Mouse (Mus musculus) megakaryocyte-erythroid progenitor cell, adult 5-6 weeks (primary cell): ENCODE results near the gene Tbl3. TPM values are rescaled to one million over a fixed set of nuclear protein-coding genes. Genes with fewer than 3 reads are reported as not detected.

Experiments used
- ATAC-seq: replicated peaks from 2 replicates; pipeline ENCODE4 v1.8.0; 2016; ENCODE audit warnings: mild to moderate bottlenecking, inconsistent platforms; ENCODE audit not compliant: severe bottlenecking, poor library complexity, low FRiP score, low TSS enrichment
- total RNA-seq, 2 experiments: library from RNA; stranded (forward) in 1 of 2; stranded (reverse) in 1 of 2; fragments of 200-1000, 215-1000 nt in 1 of 2; fragments of >200 nt in 1 of 2; fragmentation: Nextera tagmentation in 1 of 2; gene quantifications; 2 replicates each; pipeline ENCODE4 v1.2.3; 2014 to 2017

The Tbl3 gene
- total RNA-seq (2014; fragmentation: Nextera tagmentation), result 58.4 and 91.1 TPM in 2 replicates
- total RNA-seq (2017), result 48.9 and 54.8 TPM in 2 replicates

- peak; percentile 75 for ATAC-seq
Measured at GRCm38 (mm10) chr17:24706982-24707800, at the start of gene Tbl3. Tbl3 (minus strand) TSS chr17:24707660.

- no peak for ATAC-seq
Measured at GRCm38 (mm10) chr17:24752415-24753394, 45.2 kb upstream of the Tbl3 start, which contains the start of gene Hs3st6. Hs3st6 (plus strand) TSS chr17:24752988.

DNA sequence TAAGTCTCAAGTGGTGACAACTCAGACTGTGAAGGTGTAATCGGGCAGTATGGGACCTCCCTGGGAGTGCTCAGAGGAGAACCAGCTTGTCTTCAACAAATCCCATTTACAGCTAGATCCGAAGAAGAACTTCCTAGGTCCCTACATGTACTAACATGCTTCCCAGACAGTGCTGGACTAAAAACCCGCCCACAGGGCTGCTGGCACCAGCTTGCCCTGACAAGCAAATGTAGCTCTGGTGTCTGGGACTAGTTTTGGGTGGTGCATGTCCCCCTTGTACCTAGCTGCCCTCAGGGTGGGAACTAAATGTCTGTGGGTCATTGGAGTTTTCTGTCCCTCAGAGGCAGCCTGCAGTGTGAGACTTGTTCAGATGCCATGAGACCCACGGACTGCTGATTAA, 44.1 kb upstream of the Tbl3 start:
- ATAC-seq, result no peak

- no peak for ATAC-seq
Measured at GRCm38 (mm10) chr17:24746986-24747385, 39.5 kb upstream of the Tbl3 start.

GRCm38 (mm10) chr17:24745526-24746497, 38.4 kb upstream of the Tbl3 start:
- ATAC-seq, result peak; percentile 90

- no peak for ATAC-seq
Measured at GRCm38 (mm10) chr17:24744381-24744780, 36.9 kb upstream of the Tbl3 start.

DNA sequence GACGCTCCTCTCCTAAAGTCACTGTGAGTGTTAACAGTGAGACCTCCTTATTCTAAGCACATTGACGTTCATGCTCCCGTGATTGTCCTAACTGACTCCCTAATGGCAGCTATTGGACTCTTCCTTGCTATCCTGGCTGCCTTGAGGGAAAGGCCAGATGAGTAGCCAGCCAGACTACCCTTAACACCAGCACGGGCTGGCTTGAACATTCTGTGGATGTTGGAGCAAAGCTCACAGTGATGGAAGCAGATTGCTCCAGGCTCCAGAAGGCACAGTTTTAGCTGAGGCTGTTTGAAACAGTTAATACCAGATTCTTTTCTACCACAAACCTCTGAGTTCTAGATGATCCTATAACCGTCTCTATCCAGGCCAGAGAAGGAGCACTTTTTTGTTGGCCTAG, 36.4 kb upstream of the Tbl3 start:
- no peak for ATAC-seq

- no peak for ATAC-seq
Measured at GRCm38 (mm10) chr17:24742307-24742706, 34.8 kb upstream of the Tbl3 start.

DNA sequence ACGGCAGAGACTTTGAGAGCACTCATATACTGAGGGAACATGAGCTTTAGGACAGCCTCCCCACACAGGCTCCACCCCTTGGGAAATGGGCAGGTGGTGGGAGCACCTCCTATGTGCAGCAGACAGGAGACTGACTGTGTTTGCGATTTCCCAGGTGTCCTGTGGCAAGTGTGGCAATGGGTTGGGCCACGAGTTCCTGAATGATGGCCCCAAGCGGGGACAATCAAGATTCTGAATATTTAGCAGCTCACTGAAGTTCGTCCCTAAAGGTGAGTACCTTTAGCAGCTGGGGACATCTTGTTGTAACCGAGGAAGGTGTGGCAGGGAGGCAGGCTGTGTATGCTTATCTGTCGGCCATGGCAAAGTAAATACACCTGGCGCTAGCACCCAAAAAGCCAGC, 32.5 kb upstream of the Tbl3 start:
- no peak for ATAC-seq

DNA sequence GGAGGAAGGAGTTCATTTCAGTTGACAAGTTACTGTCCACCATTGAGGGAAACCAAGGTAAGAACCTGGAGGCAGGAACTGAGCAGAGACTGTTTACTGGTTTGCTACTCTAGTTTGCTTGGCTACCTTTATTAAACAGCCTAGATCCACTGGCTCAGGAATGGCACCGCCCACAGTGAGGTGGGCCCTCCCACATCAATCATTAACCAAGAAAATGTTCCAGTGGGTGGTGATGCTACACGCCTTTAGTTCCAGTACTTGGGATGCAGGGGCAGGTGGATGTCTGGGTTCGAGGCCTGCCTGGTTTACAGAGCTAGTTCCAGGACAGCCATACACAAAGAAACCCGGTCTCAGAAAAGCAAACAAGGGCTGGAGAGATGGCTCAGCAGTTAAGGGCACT, 30.8 kb upstream of the Tbl3 start:
- ATAC-seq, result no peak

GRCm38 (mm10) chr17:24737135-24737810, 29.8 kb upstream of the Tbl3 start:
- ATAC-seq, result peak; percentile 22; the same call in 1 of the 2 replicates

GRCm38 (mm10) chr17:24736330-24737051, 29.0 kb upstream of the Tbl3 start, which contains the start of gene Msrb1:
Msrb1 (plus strand) TSS chr17:24736642.
- peak; percentile 94 for ATAC-seq

- no peak for ATAC-seq
Measured at GRCm38 (mm10) chr17:24735446-24735845, 28.0 kb upstream of the Tbl3 start.

GRCm38 (mm10) chr17:24734513-24734912, 27.1 kb upstream of the Tbl3 start:
- no peak for ATAC-seq

DNA sequence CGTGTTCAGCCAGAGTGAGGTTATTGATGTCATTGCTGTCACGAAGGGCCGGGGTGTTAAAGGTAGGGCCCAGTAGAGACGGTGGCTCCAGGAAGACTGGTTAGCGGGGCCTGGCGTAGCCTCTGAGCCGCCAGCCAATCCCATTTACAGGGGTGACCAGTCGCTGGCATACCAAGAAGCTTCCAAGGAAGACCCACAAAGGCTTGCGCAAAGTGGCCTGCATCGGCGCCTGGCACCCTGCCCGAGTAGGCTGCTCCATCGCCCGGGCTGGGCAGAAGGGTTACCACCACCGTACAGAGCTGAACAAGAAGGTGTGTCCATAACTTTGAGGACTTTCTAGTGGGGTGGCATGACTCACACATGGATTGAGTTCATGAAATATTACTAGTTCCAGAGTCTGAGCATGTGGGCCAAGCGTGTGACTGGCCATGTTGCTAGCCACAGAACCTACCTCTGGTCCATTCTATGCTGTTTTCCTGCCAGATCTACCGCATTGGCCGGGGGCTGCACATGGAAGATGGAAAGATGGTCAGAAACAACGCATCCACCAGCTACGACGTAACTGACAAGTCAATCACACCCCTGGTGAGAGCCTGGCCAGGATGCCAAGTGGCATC, 26.1 kb upstream of the Tbl3 start:
- ATAC-seq, result no peak

GRCm38 (mm10) chr17:24732233-24732935, 24.9 kb upstream of the Tbl3 start:
- ATAC-seq, result no peak

DNA sequence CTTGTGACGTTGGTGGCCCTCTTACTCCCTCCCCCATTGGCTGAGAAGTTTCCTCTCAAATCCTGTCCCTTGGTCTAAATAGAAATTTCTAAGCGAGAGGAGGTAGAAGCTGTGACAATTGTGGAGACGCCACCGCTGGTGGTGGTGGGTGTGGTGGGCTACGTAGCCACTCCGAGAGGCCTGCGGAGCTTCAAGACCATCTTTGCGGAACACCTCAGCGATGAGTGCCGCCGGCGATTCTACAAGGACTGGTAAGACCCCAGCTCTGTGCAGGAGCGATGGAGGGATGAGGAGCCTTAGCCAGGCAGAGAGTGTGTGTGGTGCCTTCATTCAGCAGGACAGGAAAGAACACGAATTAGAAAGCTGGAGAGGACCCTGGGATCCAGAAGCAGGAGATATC, 23.3 kb upstream of the Tbl3 start:
- ATAC-seq, result no peak
